Mouse (Mus musculus): ENCODE measurements around the gene Cib1. TPM values are rescaled to one million over a fixed set of nuclear protein-coding genes. Genes with fewer than 3 reads are reported as not detected.

The Cib1 gene
- polyA plus RNA-seq, 1 experiment from 2014 or later = 24.2 TPM

DNA sequence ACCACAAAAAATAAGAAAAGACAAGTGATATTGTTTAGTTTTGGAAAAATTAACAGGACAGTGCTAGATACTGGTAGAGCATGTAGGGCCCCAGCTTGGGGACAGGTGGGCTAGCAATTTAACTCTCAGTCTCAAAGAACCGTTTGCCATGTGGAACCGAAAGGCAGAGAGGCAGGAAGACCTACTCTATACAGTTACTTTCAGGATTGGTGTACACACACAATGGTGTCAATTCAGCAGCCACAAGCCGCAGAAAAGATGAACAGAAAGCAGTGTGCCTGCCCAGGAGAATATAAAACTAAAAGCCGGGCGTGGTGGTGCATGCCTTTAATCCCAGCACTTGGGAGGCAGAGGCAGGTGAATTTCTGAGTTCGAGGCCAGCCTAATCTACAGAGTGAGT, 52.8 kb downstream of the Cib1 start:
- WGBS = 89% methylated on average over 6 of the region's 6 CpGs

DNA sequence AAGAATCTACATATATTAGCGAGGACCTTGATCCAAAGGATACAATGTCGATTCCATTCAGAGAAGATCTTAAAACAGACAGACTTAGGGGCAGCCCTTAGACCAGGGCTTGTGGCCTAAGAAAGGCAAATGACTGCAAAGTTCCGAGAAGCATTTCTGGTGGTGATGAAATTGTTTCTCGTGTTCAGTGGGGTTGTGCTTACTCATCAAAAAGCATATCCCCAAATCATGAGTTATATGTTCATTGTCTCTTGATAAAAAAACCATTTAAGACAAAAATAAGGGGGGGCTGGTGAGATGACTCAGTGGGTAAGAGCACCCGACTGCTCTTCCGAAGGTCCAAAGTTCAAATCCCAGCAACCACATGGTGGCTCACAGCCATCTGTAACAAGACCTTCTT, 53.3 kb downstream of the Cib1 start:
- Histone ChIP-seq H3K36me3 (ENCODE audit: control insufficient read depth, insufficient read depth, low read length) (no peaks in the 10 kb centered on the region), H3K9me3 (ENCODE audit: control insufficient read depth, low read length) (no peaks in the 10 kb centered on the region; the same call in 1 of the 2 replicates), H3K9ac (replicated peaks; ENCODE audit: low read length) (no peak overlapping the region), H3K4me1 (ENCODE audit: control insufficient read depth, insufficient read depth, low read length) (no peaks in the 10 kb centered on the region), H3K4me2 (ENCODE audit: low read length) (no peak overlapping the region), H3K4me3 (replicated peaks; ENCODE audit: low read depth, low read length) (no peak overlapping the region), H3K27ac (replicated peaks; ENCODE audit: low read depth, low read length) (no peak overlapping the region), H3K27me3 (ENCODE audit: control insufficient read depth, insufficient read depth, low read length) (no peaks in the 10 kb centered on the region)
- 95% methylated on average over 6 of the region's 6 CpGs for WGBS
- DNase-seq (no peak), ATAC-seq (ENCODE audit: low FRiP score, low TSS enrichment) (no peak)

More for the DNA sequence above, 52.8 kb downstream of the Cib1 start:
- ATAC-seq (ENCODE audit: low FRiP score, low TSS enrichment) = no peak
- Histone ChIP-seq H3K4me2 (ENCODE audit: low read length) (no peak overlapping the region), H3K27me3 (ENCODE audit: control insufficient read depth, insufficient read depth, low read length) (no peaks in the 10 kb centered on the region), H3K27ac (replicated peaks; ENCODE audit: low read depth, low read length) (no peak overlapping the region), H3K4me3 (replicated peaks; ENCODE audit: low read depth, low read length) (no peak overlapping the region), H3K9me3 (ENCODE audit: control insufficient read depth, low read length) (no peaks in the 10 kb centered on the region; the same call in 1 of the 2 replicates), H3K4me1 (ENCODE audit: control insufficient read depth, insufficient read depth, low read length) (no peaks in the 10 kb centered on the region), H3K36me3 (ENCODE audit: control insufficient read depth, insufficient read depth, low read length) (no peaks in the 10 kb centered on the region), H3K9ac (replicated peaks; ENCODE audit: low read length) (no peak overlapping the region)
- DNase-seq = no peak

DNA sequence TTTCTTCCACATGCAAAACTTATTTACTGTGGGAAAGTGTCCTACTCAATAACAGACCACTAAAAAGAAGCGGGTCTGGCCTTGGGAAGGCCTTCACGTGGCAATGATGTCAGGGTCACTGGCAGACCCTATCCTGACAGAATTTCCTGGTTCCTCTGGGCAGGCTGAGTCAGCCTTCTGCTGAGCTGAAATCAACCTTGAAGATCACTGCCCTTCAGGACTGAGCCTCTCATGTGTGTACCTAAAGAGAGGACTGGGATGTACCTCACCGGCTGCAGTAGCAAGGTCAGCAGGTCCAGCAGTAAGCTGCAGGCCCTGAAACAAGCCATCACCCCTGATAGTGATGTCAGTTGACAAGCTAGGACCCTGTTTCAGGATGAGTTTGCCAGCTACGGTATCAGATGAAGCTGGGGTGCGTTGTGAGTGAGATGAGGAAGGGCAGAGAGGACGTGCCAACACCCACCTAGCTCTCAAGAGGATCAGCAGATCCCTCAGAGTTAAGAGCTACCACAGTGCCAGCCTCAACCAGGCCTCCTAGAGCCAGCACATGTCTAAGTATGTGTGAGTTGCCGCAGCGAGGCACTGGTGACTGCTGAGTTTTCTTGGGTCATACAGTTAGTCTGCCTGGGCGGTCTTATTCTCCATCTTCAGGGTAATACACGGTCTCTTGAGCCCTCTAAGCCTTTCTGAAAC, 54.4 kb downstream of the Cib1 start:
- no peak for ATAC-seq (ENCODE audit: low FRiP score, low TSS enrichment)
- no peak for DNase-seq
- H3K4me1 ChIP-seq (ENCODE audit: control insufficient read depth, insufficient read depth, low read length) = no peaks in the 10 kb centered on the region
- WGBS = 89% methylated on average over 10 of the region's 10 CpGs
- H3K9ac ChIP-seq (replicated peaks; ENCODE audit: low read length) = no peak overlapping the region
- H3K4me2 ChIP-seq (ENCODE audit: low read length) = no peak overlapping the region
- no peaks in the 10 kb centered on the region for H3K36me3 ChIP-seq (ENCODE audit: control insufficient read depth, insufficient read depth, low read length)
- no peak overlapping the region for H3K4me3 ChIP-seq (replicated peaks; ENCODE audit: low read depth, low read length)
- H3K27ac ChIP-seq (replicated peaks; ENCODE audit: low read depth, low read length) = no peak overlapping the region
- no peaks in the 10 kb centered on the region for H3K27me3 ChIP-seq (ENCODE audit: control insufficient read depth, insufficient read depth, low read length)
- no peaks in the 10 kb centered on the region; the same call in 1 of the 2 replicates for H3K9me3 ChIP-seq (ENCODE audit: control insufficient read depth, low read length)

DNA sequence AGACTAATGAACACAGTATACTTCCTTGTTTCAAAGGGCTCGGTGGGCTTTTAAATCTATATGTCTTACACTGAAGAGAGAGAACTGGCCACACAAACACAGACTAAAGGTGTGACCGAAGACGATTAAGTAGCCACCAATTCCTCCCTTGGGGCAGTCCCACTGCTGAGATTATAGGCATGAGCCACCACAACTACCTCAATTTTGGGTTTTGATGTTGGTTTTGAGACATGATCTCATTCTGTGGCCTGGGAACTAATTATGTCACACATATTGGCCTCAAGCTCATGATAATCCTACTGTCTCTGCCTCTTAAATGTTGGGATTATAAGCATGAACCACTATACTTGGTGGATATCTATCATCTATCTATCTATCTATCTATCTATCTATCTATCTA, 55.2 kb downstream of the Cib1 start:
- H3K9me3 ChIP-seq (ENCODE audit: control insufficient read depth, low read length) = no peaks in the 10 kb centered on the region; the same call in 1 of the 2 replicates
- H3K27me3 ChIP-seq (ENCODE audit: control insufficient read depth, insufficient read depth, low read length) = no peaks in the 10 kb centered on the region
- no peak overlapping the region for H3K4me3 ChIP-seq (replicated peaks; ENCODE audit: low read depth, low read length)
- no peaks in the 10 kb centered on the region for H3K36me3 ChIP-seq (ENCODE audit: control insufficient read depth, insufficient read depth, low read length)
- WGBS = 97% methylated on average over 3 of the region's 3 CpGs
- H3K27ac ChIP-seq (replicated peaks; ENCODE audit: low read depth, low read length) = no peak overlapping the region
- H3K4me1 ChIP-seq (ENCODE audit: control insufficient read depth, insufficient read depth, low read length) = no peaks in the 10 kb centered on the region
- DNase-seq (no peak), ATAC-seq (ENCODE audit: low FRiP score, low TSS enrichment) (no peak)
- H3K9ac ChIP-seq (replicated peaks; ENCODE audit: low read length) = no peak overlapping the region
- H3K4me2 ChIP-seq (ENCODE audit: low read length) = no peak overlapping the region

Other genes starting within 250 kb of the Cib1 start
- gene Zfp710, start 208.0 kb downstream of the Cib1 start, polyA plus RNA-seq (2014; fragmentation: Nextera tagmentation; extraction: Ambion mirVana) = 17.0 and 17.7 TPM in 2 replicates
- 203 and 232 TPM in 2 replicates for gene Idh2, start 117.4 kb downstream of the Cib1 start, polyA plus RNA-seq (2014; fragmentation: Nextera tagmentation; extraction: Ambion mirVana)
- 19.8 and 21.9 TPM in 2 replicates for gene Sema4b, start 46.0 kb downstream of the Cib1 start, polyA plus RNA-seq (2014; fragmentation: Nextera tagmentation; extraction: Ambion mirVana)
- 4.0 TPM in 2 replicates for gene Gdpgp1, start 52 bp upstream of the Cib1 start, polyA plus RNA-seq (2014; fragmentation: Nextera tagmentation; extraction: Ambion mirVana)
- 1.2 and 2.2 TPM in 2 replicates for gene Ttll13, start 13.6 kb upstream of the Cib1 start, polyA plus RNA-seq (2014; fragmentation: Nextera tagmentation; extraction: Ambion mirVana)
- 67.3 and 70.8 TPM in 2 replicates for gene Ngrn, start 28.4 kb upstream of the Cib1 start, polyA plus RNA-seq (2014; fragmentation: Nextera tagmentation; extraction: Ambion mirVana)
- 18.8 and 21.9 TPM in 2 replicates for gene Vps33b, start 36.8 kb upstream of the Cib1 start, polyA plus RNA-seq (2014; fragmentation: Nextera tagmentation; extraction: Ambion mirVana)
- 25.4 and 47.7 TPM in 2 replicates for gene Prc1, start 61.6 kb upstream of the Cib1 start, polyA plus RNA-seq (2014; fragmentation: Nextera tagmentation; extraction: Ambion mirVana)
- gene Rccd1, start 91.6 kb upstream of the Cib1 start, polyA plus RNA-seq (2014; fragmentation: Nextera tagmentation; extraction: Ambion mirVana) = 14.6 and 16.5 TPM in 2 replicates
- 42.7 and 43.7 TPM in 2 replicates for gene Unc45a, start 108.2 kb upstream of the Cib1 start, polyA plus RNA-seq (2014; fragmentation: Nextera tagmentation; extraction: Ambion mirVana)
- 28.7 and 34.8 TPM in 2 replicates for gene Hddc3, start 110.3 kb upstream of the Cib1 start, polyA plus RNA-seq (2014; fragmentation: Nextera tagmentation; extraction: Ambion mirVana)
- 18.1 and 19.5 TPM in 2 replicates for gene Man2a2, start 138.6 kb upstream of the Cib1 start, polyA plus RNA-seq (2014; fragmentation: Nextera tagmentation; extraction: Ambion mirVana)
- gene Fes, start 155.1 kb upstream of the Cib1 start, polyA plus RNA-seq (2014; fragmentation: Nextera tagmentation; extraction: Ambion mirVana) = 1.6 and 3.2 TPM in 2 replicates
- gene Furin, start 172.6 kb upstream of the Cib1 start, polyA plus RNA-seq (2014; fragmentation: Nextera tagmentation; extraction: Ambion mirVana) = 4.6 and 4.9 TPM in 2 replicates

Data from midbrain, embryonic 14.5 days (tissue).